Mouse (Mus musculus): ENCODE measurements around the gene Jam2.

The Jam2 gene

GRCm38 (mm10) chr16:84774003-84774703 is at the start of gene Jam2:
TSS of gene Jam2 (plus strand) at chr16:84774123.
- peak; percentile 13 for DNase-seq

GRCm38 (mm10) chr16:84734806-84735165 is 39.1 kb upstream of the Jam2 start:
- DNase-seq = no peak

- peak; percentile 97 for DNase-seq
These were observed 38.5 kb upstream of the Jam2 start, which contains the start of gene Mrpl39 for GRCm38 (mm10) chr16:84735166-84736105. TSS of gene Mrpl39 (minus strand) at chr16:84735742.

GRCm38 (mm10) chr16:84737358-84737757 is 36.6 kb upstream of the Jam2 start:
- no peak for DNase-seq

- DNase-seq = no peak
These were observed 29.0 kb upstream of the Jam2 start for GRCm38 (mm10) chr16:84744703-84745490.

GRCm38 (mm10) chr16:84745721-84746306 is 28.1 kb upstream of the Jam2 start:
- DNase-seq = no peak

- no peak for DNase-seq
These were observed 6.0 kb upstream of the Jam2 start for GRCm38 (mm10) chr16:84767956-84768355.

GRCm38 (mm10) chr16:84769182-84769581 is 4.7 kb upstream of the Jam2 start:
- DNase-seq = no peak

GRCm38 (mm10) chr16:84769619-84770464 is 4.1 kb upstream of the Jam2 start:
- no peak for DNase-seq

- DNase-seq = no peak
These were observed 3.0 kb upstream of the Jam2 start for GRCm38 (mm10) chr16:84770891-84771290.

- no peak for DNase-seq
These were observed 2.5 kb upstream of the Jam2 start for GRCm38 (mm10) chr16:84771461-84771860.

GRCm38 (mm10) chr16:84772496-84773267 is 1.2 kb upstream of the Jam2 start:
- no peak for DNase-seq

- DNase-seq = no peak
These were observed 558 bp upstream of the Jam2 start for GRCm38 (mm10) chr16:84773268-84773861.

GRCm38 (mm10) chr16:84774761-84775231 is 873 bp downstream of the Jam2 start:
- DNase-seq = no peak

- DNase-seq = no peak
These were observed 1.4 kb downstream of the Jam2 start for GRCm38 (mm10) chr16:84775356-84775755.

- no peak for DNase-seq
These were observed 2.3 kb downstream of the Jam2 start for GRCm38 (mm10) chr16:84776089-84776784.

GRCm38 (mm10) chr16:84778431-84778830 is 4.5 kb downstream of the Jam2 start:
- DNase-seq = no peak

- no peak for DNase-seq
These were observed 5.1 kb downstream of the Jam2 start for GRCm38 (mm10) chr16:84778861-84779630.

- no peak for DNase-seq
These were observed 5.8 kb downstream of the Jam2 start for GRCm38 (mm10) chr16:84779718-84780117.
